Mouse (Mus musculus) embryonic facial prominence, embryonic 12.5 days (tissue): ENCODE measurements around the gene Agtr1a. TPM values are rescaled to one million over a fixed set of nuclear protein-coding genes. Genes with fewer than 3 reads are reported as not detected.

ENCODE experiments used
- ATAC-seq: fragments of 200-750 bp; cut with Nextera tagmentation; 2 replicates; pipeline ENCODE4 v1.8.0; 2017; ENCODE audit not compliant: insufficient number of reproducible peaks, insufficient read depth, low FRiP score, low TSS enrichment
- H3K27ac ChIP-seq: fragments of 300-500 bp; sonication (generic); 2 replicates; pipeline ENCODE4 v1.5.1; 2016; ENCODE audit warnings: mild to moderate bottlenecking
- H3K27me3 ChIP-seq: fragments of 300-500 bp; sonication (generic); 2 replicates; pipeline ENCODE4 v1.6.1; 2016; ENCODE audit warnings: mild to moderate bottlenecking, moderate library complexity
- H3K36me3 ChIP-seq: fragments of 300-500 bp; sonication (generic); 2 replicates; pipeline ENCODE4 v1.6.1; 2016; ENCODE audit warnings: mild to moderate bottlenecking
- H3K4me1 ChIP-seq: fragments of 300-500 bp; sonication (generic); 2 replicates; pipeline ENCODE4 v1.6.1; 2016
- H3K4me2 ChIP-seq: fragments of 300-500 bp; sonication (generic); replicated peaks from 2 replicates; pipeline ENCODE4 v1.6.1; 2016; ENCODE audit warnings: mild to moderate bottlenecking, moderate library complexity
- H3K4me3 ChIP-seq: fragments of 300-500 bp; sonication (generic); 2 replicates; pipeline ENCODE4 v1.5.1; 2016; ENCODE audit warnings: mild to moderate bottlenecking
- H3K9ac ChIP-seq: fragments of 300-500 bp; sonication (generic); 2 replicates; pipeline ENCODE4 v1.6.1; 2016; ENCODE audit warnings: mild to moderate bottlenecking, moderate library complexity
- H3K9me3 ChIP-seq: fragments of 300-500 bp; sonication (generic); 2 replicates; pipeline ENCODE4 v1.6.1; 2016; ENCODE audit warnings: mild to moderate bottlenecking, moderate library complexity
- WGBS: fragments of 180-500 bp; shearing (Covaris S2); methylation state at CpG from one replicate; pipeline ENCODE4 v1.1.7; 2016; 5-methylcytosine and 5-hydroxymethylcytosine counted together
- polyA plus RNA-seq: library from polyadenylated mRNA; unstranded; fragments of >200 nt; fragmentation: Nextera tagmentation; extraction: Ambion mirVana; gene quantifications from 2 replicates; pipeline ENCODE4 v1.2.1, GENCODE M21; 2016

Gene Agtr1a
- polyA plus RNA-seq, 1 experiment from 2014 or later: 3.8 TPM

- no peaks in the 10 kb centered on the region for H3K9me3 ChIP-seq
- no peak overlapping the region for H3K27ac ChIP-seq
- no peak overlapping the region for H3K4me3 ChIP-seq
- no peak for ATAC-seq
- no peaks in the 10 kb centered on the region for H3K4me1 ChIP-seq
- no peak overlapping the region for H3K9ac ChIP-seq
- no peak overlapping the region for H3K4me2 ChIP-seq
- 93% methylated on average over 4 of the region's 4 CpGs for WGBS
- no peaks in the 10 kb centered on the region for H3K36me3 ChIP-seq
- no peaks in the 10 kb centered on the region for H3K27me3 ChIP-seq
Observed at GRCm38 (mm10) chr13:30427008-30427407, 90.8 kb downstream of the Agtr1a start.

GRCm38 (mm10) chr13:30427436-30427835 lies 91.2 kb downstream of the Agtr1a start:
- Histone ChIP-seq H3K27ac (no peak overlapping the region), H3K4me1 (no peaks in the 10 kb centered on the region), H3K4me2 (no peak overlapping the region), H3K9ac (no peak overlapping the region), H3K9me3 (no peaks in the 10 kb centered on the region), H3K4me3 (no peak overlapping the region), H3K27me3 (no peaks in the 10 kb centered on the region), H3K36me3 (no peaks in the 10 kb centered on the region)
- ATAC-seq: no peak
- 96% methylated on average over 1 of the region's 1 CpGs for WGBS

Other genes starting within 250 kb of the Agtr1a start
- gene Mboat1, start 200.0 kb upstream of the Agtr1a start, polyA plus RNA-seq: 11.7 and 11.9 TPM in 2 replicates
- gene Uqcrfs1, start 208.9 kb downstream of the Agtr1a start, polyA plus RNA-seq: 182 and 196 TPM in 2 replicates